Mouse (Mus musculus) cerebellum, adult 2 months (tissue): Measurements from ENCODE around the gene Car10.

Experiments used
- CTCF ChIP-seq: fragments of 200-500 bp; IDR thresholded peaks from 2 replicates; pipeline ENCODE4 v1.5.1; 2011; ENCODE audit warnings: low read depth, mild to moderate bottlenecking, control low read depth, low read length, moderate library complexity, borderline replicate concordance; ENCODE audit not compliant: insufficient read depth
- POLR2A ChIP-seq: fragments of 200-500 bp; IDR thresholded peaks from 2 replicates; pipeline ENCODE4 v1.6.1; 2011; ENCODE audit warnings: low read length, control low read depth, borderline replicate concordance; ENCODE audit not compliant: insufficient read depth

DNA sequence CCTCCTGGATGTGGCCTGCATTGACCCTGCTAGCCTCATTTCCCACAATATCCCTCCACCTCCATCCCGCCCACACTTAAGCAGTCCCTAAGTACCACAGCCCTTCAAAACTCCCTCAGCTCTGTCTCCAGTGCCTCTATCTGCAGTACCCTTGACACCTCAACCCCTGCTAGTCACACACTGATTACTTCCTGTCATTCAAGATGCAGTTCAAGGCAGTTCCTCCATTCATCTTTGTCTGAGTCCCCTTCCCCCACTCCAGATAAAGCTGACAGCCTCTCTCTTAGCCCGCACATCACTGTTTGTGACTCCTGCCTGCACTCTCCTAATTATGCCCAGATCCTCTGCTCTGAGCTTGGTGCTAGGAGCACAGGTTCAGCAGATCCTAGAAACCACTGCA lies 496.2 kb downstream of the Car10 start:
- no peak for TF ChIP-seq CTCF
- no peak for TF ChIP-seq POLR2A
